Mouse (Mus musculus): Measurements from ENCODE around the gene Gm11733. TPM values are rescaled to one million over a fixed set of nuclear protein-coding genes. Genes with fewer than 3 reads are reported as not detected.
"Not testable (repeated sequence)": the region's sequence is repeated elsewhere in the genome, so short reads cannot be mapped to it uniquely, and the experiment has no call there.

Gm11733 gene
- not detected for total RNA-seq (2022)

- no peak for DNase-seq (ENCODE audit: low spot score in 2 of 2)
These were observed at the start of gene Gm11733 for GRCm38 (mm10) chr11:117484198-117484597. Gene Gm11733 (plus strand): TSS chr11:117484368.

- no peak for DNase-seq (ENCODE audit: low spot score in 2 of 2)
These were observed 47.6 kb upstream of the Gm11733 start for GRCm38 (mm10) chr11:117436401-117437109.

GRCm38 (mm10) chr11:117437110-117437490 is 47.1 kb upstream of the Gm11733 start:
- DNase-seq (ENCODE audit: low spot score in 2 of 2) = no peak

DNA sequence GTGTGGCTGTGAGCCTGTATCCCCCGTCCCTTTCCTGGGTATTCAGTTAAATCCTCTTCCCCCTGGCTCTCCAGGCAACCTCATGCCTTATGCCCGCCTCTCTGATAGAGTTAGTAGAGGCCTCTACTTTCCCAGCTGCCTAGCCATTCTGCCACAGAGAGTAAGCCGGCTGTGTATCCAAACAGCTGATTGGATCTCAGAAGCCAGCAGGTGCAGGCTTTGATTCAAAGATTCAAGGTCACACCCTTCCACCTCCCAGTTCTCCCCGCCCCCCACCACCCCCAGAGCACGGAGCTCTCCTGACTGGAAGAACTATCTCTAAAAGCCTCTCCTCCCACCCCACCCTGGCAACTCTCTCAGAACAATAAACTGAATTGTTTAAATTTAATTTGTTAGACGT is 45.8 kb upstream of the Gm11733 start:
- DNase-seq (ENCODE audit: low spot score in 2 of 2) = no peak

DNA sequence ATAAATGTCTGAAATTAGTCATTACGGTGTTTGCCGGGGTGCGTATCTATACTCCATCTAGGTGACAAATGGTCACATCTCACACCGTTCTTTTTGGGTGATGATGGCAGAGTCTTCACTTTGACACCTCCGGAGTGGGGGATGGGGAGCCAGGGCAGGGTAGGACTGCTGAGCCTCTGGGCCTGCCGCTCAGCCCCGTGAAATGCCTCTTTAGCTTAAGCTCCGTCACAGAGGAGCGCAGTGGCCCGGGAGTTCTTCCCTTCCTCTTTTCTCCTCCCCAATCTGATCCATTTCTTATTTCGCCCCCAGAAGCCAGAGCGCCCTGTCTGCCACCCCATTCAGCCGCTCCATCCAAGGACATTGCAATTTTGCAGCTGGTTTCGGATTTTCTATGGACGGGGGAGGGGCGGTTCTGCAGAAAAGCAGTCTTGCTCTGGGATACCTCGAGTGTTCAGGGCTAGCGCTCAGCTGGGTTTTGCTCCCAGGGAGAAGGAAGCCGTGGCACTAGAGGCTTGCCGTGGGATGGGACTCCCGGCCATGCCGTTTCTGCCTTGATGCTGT is 43.2 kb upstream of the Gm11733 start:
- DNase-seq (ENCODE audit: low spot score in 2 of 2) = no peak

- DNase-seq (ENCODE audit: low spot score in 2 of 2) = no peak
These were observed 40.1 kb upstream of the Gm11733 start for GRCm38 (mm10) chr11:117444090-117444489.

DNA sequence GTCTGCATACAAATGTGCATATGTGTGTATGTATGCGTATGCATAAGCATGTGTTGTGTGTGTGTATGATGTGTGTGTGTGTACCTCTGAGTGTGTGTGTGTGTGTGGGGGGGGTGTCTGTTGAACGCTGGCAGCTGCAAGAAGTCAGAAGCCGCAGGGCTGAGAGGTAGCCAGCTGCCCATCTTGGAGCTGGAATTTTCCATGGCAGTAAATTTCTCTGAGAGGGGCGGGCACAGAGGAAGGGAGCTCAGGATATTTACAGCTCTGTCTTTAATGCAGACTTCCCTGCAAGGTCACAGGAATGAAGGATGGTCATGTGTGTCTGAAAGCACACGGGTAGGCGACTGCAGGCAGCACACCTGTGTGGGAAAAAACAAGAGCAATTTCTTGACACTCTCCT is 38.5 kb upstream of the Gm11733 start:
- DNase-seq (ENCODE audit: low spot score in 2 of 2) = no peak

DNA sequence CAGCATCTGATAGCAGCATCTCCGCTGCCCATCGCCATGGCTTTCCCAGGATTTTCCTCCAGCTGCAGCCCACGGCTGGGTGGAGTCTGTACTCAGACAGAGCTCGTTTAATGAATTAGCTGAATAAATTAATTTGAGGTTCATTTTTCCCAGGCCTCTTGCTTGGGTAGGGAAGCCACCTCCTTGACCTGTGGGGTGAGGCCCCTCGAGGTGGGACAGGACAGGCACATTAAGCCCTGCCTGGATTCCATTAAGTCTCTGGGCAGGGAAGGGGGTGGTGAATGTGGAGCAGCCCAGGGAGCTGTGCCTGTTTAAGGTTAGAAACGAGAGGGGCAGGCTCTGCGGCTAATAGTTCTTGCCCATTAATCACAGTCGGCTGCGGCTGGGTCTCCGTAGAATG is 30.1 kb upstream of the Gm11733 start:
- DNase-seq (ENCODE audit: low spot score in 2 of 2) = no peak

- no peak for DNase-seq (ENCODE audit: low spot score in 2 of 2)
These were observed 25.0 kb upstream of the Gm11733 start for GRCm38 (mm10) chr11:117459148-117459547.

DNA sequence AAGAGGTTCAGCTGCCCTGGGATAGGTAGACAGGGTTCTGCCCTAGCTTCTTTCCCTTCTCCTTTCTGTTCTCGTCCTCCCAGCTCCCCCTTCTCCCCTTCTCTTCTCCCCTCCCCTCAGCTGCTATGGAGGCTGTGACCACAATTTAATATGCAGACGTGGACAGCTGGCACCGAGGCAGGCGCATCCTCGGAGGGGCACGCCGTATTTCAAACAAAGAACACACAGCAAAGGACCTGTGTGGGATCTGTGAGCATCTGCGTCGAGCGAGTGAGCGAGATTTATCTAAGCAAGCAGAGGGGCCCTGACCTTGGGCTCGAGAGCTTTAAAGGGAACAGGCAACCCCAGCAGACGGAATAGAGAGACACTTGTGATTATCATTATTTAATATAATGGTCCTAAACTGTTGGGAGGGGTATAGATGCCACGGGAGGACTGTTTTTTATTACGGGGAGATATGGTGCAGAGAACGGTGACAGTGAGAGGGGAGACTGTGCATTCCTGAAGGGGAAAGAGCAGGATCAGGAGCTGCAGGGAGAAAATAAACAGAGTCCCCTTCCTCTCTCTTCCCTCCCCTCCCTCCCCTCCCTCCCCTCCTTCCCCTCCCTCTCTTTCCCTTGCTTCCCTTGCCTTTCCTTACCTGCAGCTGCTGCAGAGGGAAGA is 21.8 kb upstream of the Gm11733 start:
- DNase-seq (ENCODE audit: low spot score in 2 of 2) = no peak

DNA sequence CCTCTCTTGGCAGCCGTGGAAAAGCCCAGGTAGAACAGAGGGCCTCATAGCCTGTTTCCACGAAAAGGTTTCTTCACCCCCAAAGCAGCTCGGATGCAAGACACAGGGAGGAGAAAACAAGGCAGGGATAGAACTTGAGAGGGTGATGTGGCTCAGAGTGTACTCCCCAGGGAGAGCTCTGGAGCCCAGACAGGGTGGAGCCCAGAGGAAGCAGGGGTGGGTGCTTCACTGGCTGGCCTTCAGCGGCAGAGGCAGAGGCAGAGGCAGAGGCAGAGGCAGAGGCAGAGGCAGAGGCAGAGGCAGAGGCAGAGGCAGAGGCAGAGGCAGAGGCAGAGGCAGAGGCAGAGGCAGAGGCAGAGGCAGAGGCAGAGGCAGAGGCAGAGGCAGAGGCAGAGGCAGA is 20.8 kb upstream of the Gm11733 start:
- not testable (repeated sequence) for DNase-seq (ENCODE audit: low spot score in 2 of 2)

DNA sequence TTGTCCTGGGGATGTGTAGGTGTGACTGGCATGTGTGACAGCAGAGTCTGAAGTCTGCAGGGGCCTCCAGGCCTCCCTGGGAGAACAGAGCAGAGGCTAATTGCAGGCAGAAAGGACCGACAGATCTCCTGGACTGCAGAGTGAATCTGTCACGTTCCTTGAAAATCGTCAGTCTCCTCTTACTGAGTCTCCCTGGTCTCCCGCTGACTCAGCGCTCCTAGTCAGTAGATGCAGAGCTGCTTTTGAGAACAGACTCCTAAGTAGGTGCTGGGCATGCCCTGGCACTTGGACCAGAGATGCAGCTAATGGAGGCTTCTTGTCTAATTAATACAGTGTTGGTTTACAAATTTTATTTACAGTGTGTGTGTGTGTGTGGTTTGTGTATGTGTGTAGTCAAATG is 17.9 kb upstream of the Gm11733 start:
- no peak for DNase-seq (ENCODE audit: low spot score in 2 of 2)

GRCm38 (mm10) chr11:117466911-117467310 is 17.3 kb upstream of the Gm11733 start:
- no peak for DNase-seq (ENCODE audit: low spot score in 2 of 2)

- DNase-seq (ENCODE audit: low spot score in 2 of 2) = no peak
These were observed 15.4 kb upstream of the Gm11733 start for GRCm38 (mm10) chr11:117468585-117469363.

DNA sequence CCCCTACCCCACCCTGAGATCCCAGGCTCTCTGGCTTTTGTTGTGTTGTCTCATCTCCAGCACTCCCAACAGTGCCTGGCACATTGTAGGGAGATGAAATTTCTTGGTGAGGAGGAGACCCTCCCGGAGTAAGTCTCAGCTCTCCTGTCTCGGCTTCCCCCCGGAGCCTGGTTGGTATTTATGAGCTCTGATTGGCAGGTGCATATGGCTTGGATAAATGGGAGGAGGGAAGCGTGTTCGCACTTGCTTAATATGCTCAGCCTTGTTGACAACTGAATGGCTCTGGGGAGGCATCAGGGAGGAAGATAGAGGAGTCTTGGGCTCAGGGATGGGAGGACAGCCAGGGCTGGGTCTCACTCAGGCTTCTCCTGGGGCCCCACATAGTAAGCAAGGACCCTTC is 14.4 kb upstream of the Gm11733 start:
- DNase-seq (ENCODE audit: low spot score in 2 of 2) = no peak

GRCm38 (mm10) chr11:117470586-117471195 is 13.5 kb upstream of the Gm11733 start:
- no peak for DNase-seq (ENCODE audit: low spot score in 2 of 2)

- DNase-seq (ENCODE audit: low spot score in 2 of 2) = no peak
These were observed 12.4 kb upstream of the Gm11733 start for GRCm38 (mm10) chr11:117471625-117472283.

- no peak for DNase-seq (ENCODE audit: low spot score in 2 of 2)
These were observed 11.3 kb upstream of the Gm11733 start for GRCm38 (mm10) chr11:117472885-117473284.

DNA sequence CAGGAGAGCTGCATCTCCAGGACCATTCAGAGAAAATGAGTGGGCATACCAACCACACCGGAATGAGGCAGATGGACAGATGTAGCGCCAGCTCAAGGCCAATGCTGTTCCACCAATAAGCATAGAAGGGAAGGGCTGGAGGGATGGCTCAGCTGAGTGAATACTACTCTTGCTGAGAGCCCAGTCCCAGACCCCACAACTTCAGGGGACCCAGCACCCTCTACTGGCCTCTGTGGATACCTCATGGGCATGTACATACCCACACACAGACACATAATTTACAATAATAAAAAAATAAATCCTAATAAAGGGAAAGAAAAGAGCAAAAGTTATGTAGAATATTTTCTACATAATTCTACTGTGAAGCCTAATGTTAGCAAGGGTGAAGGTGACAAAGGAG is 9.0 kb upstream of the Gm11733 start:
- no peak for DNase-seq (ENCODE audit: low spot score in 2 of 2)

GRCm38 (mm10) chr11:117475669-117476068 is 8.5 kb upstream of the Gm11733 start:
- DNase-seq (ENCODE audit: low spot score in 2 of 2) = peak in 1 of 2 experiments; percentile 15

DNA sequence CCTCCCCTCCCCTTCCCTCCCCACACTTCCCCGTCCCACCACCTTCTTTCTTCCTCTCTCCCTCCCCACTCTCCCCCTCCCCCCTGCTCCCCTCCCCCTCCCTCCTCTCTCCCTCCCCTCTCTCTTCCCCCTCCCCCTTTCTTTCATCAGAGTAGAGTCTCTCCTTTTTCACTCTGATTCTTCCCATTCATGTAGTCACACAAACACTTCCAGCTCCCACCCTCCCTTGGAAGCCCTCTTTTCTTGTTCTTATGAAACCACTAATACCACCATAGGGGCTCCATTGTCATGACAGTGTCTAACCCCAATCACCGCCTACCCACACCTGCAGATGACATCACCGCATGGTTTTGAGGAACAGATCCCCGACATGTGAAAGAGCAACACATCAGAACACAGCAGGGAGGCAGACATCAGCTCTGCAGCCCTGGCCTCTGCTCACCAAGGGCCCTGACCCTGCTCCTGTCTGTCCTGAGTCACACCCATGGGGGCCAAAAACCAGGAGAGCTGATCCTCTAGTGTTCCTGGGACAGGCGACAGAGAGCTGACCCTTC is 7.5 kb upstream of the Gm11733 start:
- no peak for DNase-seq (ENCODE audit: low spot score in 2 of 2)

All from gastrocnemius, adult 8-10 months (tissue).